Mouse (Mus musculus): Measurements from ENCODE around the gene Focad.

- no peak for TF ChIP-seq CTCF (IDR thresholded peaks at IDR 0.05; ENCODE audit: low read depth)
- no peak for TF ChIP-seq EP300 (optimal IDR thresholded peaks at IDR 0.05)
These were observed 4.1 kb upstream of the Focad start for GRCm38 (mm10) chr4:88090316-88090715.
